Mouse (Mus musculus): ENCODE data around the gene Ndel1.

The Ndel1 gene

GRCm38 (mm10) chr11:68835034-68835433 lies 36.6 kb downstream of the Ndel1 start:
- CTCF ChIA-PET, result no interaction called here
- POLR2A ChIA-PET, result interaction anchor here in 1 of 4 experiments (0.8 kb wide), 1 partner anchor 10 kb away, joined by 3 read pairs; no protein-coding TSS in a partner anchor

GRCm38 (mm10) chr11:68833593-68833992 lies 38.1 kb downstream of the Ndel1 start:
- POLR2A ChIA-PET, result interaction anchor here in 1 of 4 experiments (0.7 to 1.3 kb wide), 4 partner anchors 8 to 66 kb away, joined by 3 to 6 read pairs (median 4); no protein-coding TSS in a partner anchor
- CTCF ChIA-PET, result no interaction called here

GRCm38 (mm10) chr11:68832793-68833192 lies 38.9 kb downstream of the Ndel1 start:
- CTCF ChIA-PET, result no interaction called here
- POLR2A ChIA-PET, result interaction anchor here in 2 of 4 experiments (1.2 to 1.5 kb wide), 4 partner anchors 8 to 67 kb away, joined by 3 to 6 read pairs (median 4); no protein-coding TSS in a partner anchor

- ChIA-PET POLR2A (interaction anchor here in 2 of 4 experiments (0.8 to 1.5 kb wide), 4 partner anchors 10 to 22 kb away, joined by 3 to 5 read pairs (median 4); no protein-coding TSS in a partner anchor), CTCF (interaction anchor here in 1 of 4 experiments (0.7 kb wide), 1 partner anchor 17 kb away, joined by 3 read pairs; no protein-coding TSS in a partner anchor)
These were observed 40.1 kb downstream of the Ndel1 start for GRCm38 (mm10) chr11:68831580-68831979.

GRCm38 (mm10) chr11:68826735-68827134 lies 44.9 kb downstream of the Ndel1 start:
- POLR2A ChIA-PET, result interaction anchor here in 2 of 4 experiments (0.7 to 3.3 kb wide), 6 partner anchors 11 to 26 kb away, joined by 3 to 19 read pairs (median 8); no protein-coding TSS in a partner anchor
- CTCF ChIA-PET, result interaction anchor here in 2 of 4 experiments (0.6 to 1.4 kb wide), 2 partner anchors 19 to 459 kb away, joined by 4 to 6 read pairs; no protein-coding TSS in a partner anchor

- ChIA-PET POLR2A (interaction anchor here in 2 of 4 experiments (0.6 to 1.0 kb wide), 5 partner anchors 8 to 856 kb away, joined by 3 to 7 read pairs (median 3); no protein-coding TSS in a partner anchor), CTCF (interaction anchor here in 2 of 4 experiments (0.8 to 1.4 kb wide), 2 partner anchors 14 to 15 kb away, joined by 3 to 4 read pairs; no protein-coding TSS in a partner anchor)
These were observed 49.3 kb downstream of the Ndel1 start for GRCm38 (mm10) chr11:68822326-68822725.

GRCm38 (mm10) chr11:68819226-68819805 lies 52.3 kb downstream of the Ndel1 start:
- ChIA-PET POLR2A (interaction anchor here in 1 of 4 experiments (0.5 kb wide), 1 partner anchor 68 kb away, joined by 8 read pairs; no protein-coding TSS in a partner anchor), CTCF (interaction anchor here in 1 of 4 experiments (1.4 kb wide), 1 partner anchor 11 kb away, joined by 4 read pairs; no protein-coding TSS in a partner anchor)

GRCm38 (mm10) chr11:68818416-68818815 lies 53.2 kb downstream of the Ndel1 start:
- CTCF ChIA-PET, result interaction anchor here in 2 of 4 experiments (0.9 to 1.4 kb wide), 2 partner anchors 11 kb away, joined by 3 to 4 read pairs; no protein-coding TSS in a partner anchor
- POLR2A ChIA-PET, result interaction anchor here in 1 of 4 experiments (0.9 to 1.2 kb wide), 3 partner anchors 11 to 112 kb away, joined by 3 to 4 read pairs (median 3); no protein-coding TSS in a partner anchor

GRCm38 (mm10) chr11:68811881-68812577 lies 59.6 kb downstream of the Ndel1 start:
- ChIA-PET CTCF (interaction anchor here in 2 of 4 experiments (0.8 to 1.5 kb wide), 3 partner anchors 13 to 41 kb away, joined by 5 to 7 read pairs (median 5); no protein-coding TSS in a partner anchor), POLR2A (interaction anchor here (0.5 to 3.6 kb wide), 25 partner anchors 9 to 850 kb away, joined by 3 to 19 read pairs (median 4); partner anchors contain the start of genes Mpdu1 (in 1 of the 4) and Myh10 (in 1 of the 4))

- POLR2A ChIA-PET, result interaction anchor here in 2 of 4 experiments (0.5 to 2.6 kb wide), 13 partner anchors 10 to 276 kb away, joined by 3 to 7 read pairs (median 4); partner anchors contain the start of gene Myh10 (in 1 of the 2)
These were observed 63.9 kb downstream of the Ndel1 start for GRCm38 (mm10) chr11:68807787-68808186.

GRCm38 (mm10) chr11:68805148-68805547 lies 66.5 kb downstream of the Ndel1 start:
- CTCF ChIA-PET, result interaction anchor here in 3 of 4 experiments (0.6 to 1.5 kb wide), 4 partner anchors 38 to 239 kb away, joined by 3 to 5 read pairs (median 3); no protein-coding TSS in a partner anchor
- POLR2A ChIA-PET, result interaction anchor here in 1 of 4 experiments (0.6 kb wide), 1 partner anchor 58 kb away, joined by 3 read pairs; no protein-coding TSS in a partner anchor

More at GRCm38 (mm10) chr11:68807787-68808186, 63.9 kb downstream of the Ndel1 start:
- CTCF ChIA-PET, result interaction anchor here (0.5 to 3.0 kb wide), 48 partner anchors 9 to 893 kb away, joined by 3 to 13 read pairs (median 4); partner anchors contain the start of genes Ccdc42 (in 1 of the 4) and Myh10 (in 1 of the 4)

GRCm38 (mm10) chr11:68798258-68798657 lies 73.4 kb downstream of the Ndel1 start:
- ChIA-PET POLR2A (interaction anchor here in 2 of 4 experiments (0.5 to 1.9 kb wide), 3 partner anchors 10 to 150 kb away, joined by 3 to 5 read pairs (median 5); no protein-coding TSS in a partner anchor), CTCF (interaction anchor here in 3 of 4 experiments (0.6 to 2.4 kb wide), 4 partner anchors 10 to 175 kb away, joined by 3 to 12 read pairs (median 6); no protein-coding TSS in a partner anchor)

- POLR2A ChIA-PET, result interaction anchor here in 2 of 4 experiments (0.8 to 4.8 kb wide), 9 partner anchors 9 to 100 kb away, joined by 3 to 19 read pairs (median 9); partner anchors contain the start of gene Myh10 (in 1 of the 2)
- CTCF ChIA-PET, result interaction anchor here in 3 of 4 experiments (0.7 to 1.8 kb wide), 3 partner anchors 16 to 41 kb away, joined by 3 to 4 read pairs (median 3); no protein-coding TSS in a partner anchor
These were observed 79.9 kb downstream of the Ndel1 start for GRCm38 (mm10) chr11:68791794-68792193.

GRCm38 (mm10) chr11:68790720-68791119 lies 80.9 kb downstream of the Ndel1 start:
- ChIA-PET POLR2A (interaction anchor here in 2 of 4 experiments (0.7 to 4.8 kb wide), 13 partner anchors 8 to 99 kb away, joined by 3 to 19 read pairs (median 5); partner anchors contain the start of gene Myh10 (in 1 of the 2)), CTCF (interaction anchor here in 2 of 4 experiments (0.5 to 1.8 kb wide), 4 partner anchors 17 to 205 kb away, joined by 3 to 5 read pairs (median 4); no protein-coding TSS in a partner anchor)

GRCm38 (mm10) chr11:68787222-68787621 lies 84.4 kb downstream of the Ndel1 start:
- ChIA-PET POLR2A (interaction anchor here in 1 of 4 experiments (1.5 kb wide), 1 partner anchor 66 kb away, joined by 3 read pairs; no protein-coding TSS in a partner anchor), CTCF (interaction anchor here in 1 of 4 experiments (0.9 to 1.3 kb wide), 2 partner anchors 201 to 221 kb away, joined by 3 read pairs; no protein-coding TSS in a partner anchor)

- CTCF ChIA-PET, result interaction anchor here in 2 of 4 experiments (0.5 to 0.7 kb wide), 2 partner anchors 219 kb away, joined by 3 to 6 read pairs; no protein-coding TSS in a partner anchor
- POLR2A ChIA-PET, result interaction anchor here in 3 of 4 experiments (0.5 to 2.5 kb wide), 15 partner anchors 8 to 823 kb away, joined by 3 to 17 read pairs (median 4); partner anchors contain the start of gene Myh10 (in 3 of the 3)
These were observed 85.8 kb downstream of the Ndel1 start for GRCm38 (mm10) chr11:68785813-68786212.

GRCm38 (mm10) chr11:68782336-68782735 lies 89.3 kb downstream of the Ndel1 start:
- POLR2A ChIA-PET, result interaction anchor here in 2 of 4 experiments (0.6 to 2.8 kb wide), 14 partner anchors 10 to 277 kb away, joined by 3 to 16 read pairs (median 4); partner anchors contain the start of genes Borcs6 (in 1 of the 2) and Myh10 (in 1 of the 2)
- CTCF ChIA-PET, result interaction anchor here in 1 of 4 experiments (1.9 kb wide), 1 partner anchor 24 kb away, joined by 6 read pairs; no protein-coding TSS in a partner anchor
